Mouse (Mus musculus) spleen, postnatal 4 days (tissue): ENCODE results near the gene Atp5h.
"Not testable (repeated sequence)": the region's sequence is repeated elsewhere in the genome, so short reads cannot be mapped to it uniquely, and the experiment has no call there.

Source experiments
- DNase-seq, 2 experiments: peaks; one replicate each; pipeline ENCODE4 v3.0.0; 2022; ENCODE audit warnings: low spot score in 2 of 2

The Atp5h gene

GRCm38 (mm10) chr11:115400126-115400525 is 19.6 kb downstream of the Atp5h start:
- no peak for DNase-seq

DNA sequence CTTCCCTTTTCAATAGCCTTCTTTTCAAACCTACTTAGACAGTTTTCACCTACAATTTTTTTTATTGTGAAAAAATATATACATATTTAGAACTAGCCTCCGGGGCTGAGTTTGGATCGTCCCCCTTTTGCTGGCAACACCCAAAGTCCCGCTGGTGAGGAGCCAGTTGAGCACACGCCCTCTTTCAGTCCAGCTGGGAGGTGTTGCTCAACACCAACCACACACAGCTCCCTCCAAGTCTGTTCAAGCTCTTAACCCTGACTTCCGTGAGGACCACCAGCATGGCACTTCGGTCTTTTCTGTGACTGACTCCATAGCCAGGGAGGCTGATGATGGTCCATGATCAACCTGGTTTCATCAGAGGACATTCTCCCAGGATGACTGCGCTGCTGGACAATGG is 21.7 kb downstream of the Atp5h start:
- DNase-seq: no peak

GRCm38 (mm10) chr11:115393721-115394325 is 25.9 kb downstream of the Atp5h start:
- DNase-seq: no peak

- DNase-seq: no peak
These were observed 28.4 kb downstream of the Atp5h start for GRCm38 (mm10) chr11:115391358-115391757.

DNA sequence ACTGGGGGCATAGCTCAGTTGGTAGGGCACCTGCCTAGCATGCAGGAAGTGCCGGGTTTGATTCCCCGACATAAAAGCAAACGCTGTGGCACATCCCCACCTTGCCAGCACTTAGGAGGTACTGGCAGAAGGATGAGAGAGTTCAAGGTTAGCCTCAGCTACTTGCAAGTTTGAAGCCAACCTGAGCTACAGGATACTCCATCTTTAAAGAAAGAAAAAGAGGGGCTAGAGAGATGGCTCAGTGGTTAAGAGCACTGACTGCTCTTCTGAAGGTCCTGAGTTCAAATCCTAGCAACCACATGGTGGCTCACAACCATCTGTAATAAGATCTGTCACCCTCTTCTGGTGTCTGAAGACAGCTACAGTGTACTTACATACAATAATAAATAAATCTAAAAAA is 32.9 kb downstream of the Atp5h start:
- DNase-seq: not testable (repeated sequence)

DNA sequence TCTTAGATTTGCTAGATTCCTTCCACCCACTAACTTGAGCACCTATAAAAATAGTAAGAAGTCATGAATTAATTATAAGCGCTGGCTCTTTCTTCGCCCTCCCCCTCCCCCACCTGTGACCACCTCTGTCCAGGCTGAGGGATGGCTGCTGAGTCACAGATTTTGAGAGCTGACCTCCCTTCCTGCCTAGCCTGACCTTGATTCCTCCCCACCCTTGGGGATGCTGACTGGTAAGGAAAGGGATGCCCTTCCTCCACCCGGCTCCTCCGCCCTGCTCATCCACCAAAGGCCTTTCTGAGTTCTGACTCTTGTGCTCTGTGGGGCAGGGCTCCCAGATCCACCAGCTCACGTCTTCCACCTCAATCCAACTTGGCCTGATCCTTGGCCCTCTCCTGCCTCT is 35.2 kb downstream of the Atp5h start:
- no peak for DNase-seq

GRCm38 (mm10) chr11:115383701-115384474 is 35.9 kb downstream of the Atp5h start:
- no peak for DNase-seq

- DNase-seq: no peak
These were observed 36.9 kb downstream of the Atp5h start for GRCm38 (mm10) chr11:115382891-115383290.

GRCm38 (mm10) chr11:115381743-115382539 is 37.8 kb downstream of the Atp5h start, which contains the start of gene Cdr2l:
Gene Cdr2l, plus strand, starts transcription at chr11:115381916.
- peak in 1 of 2 experiments; percentile 44 for DNase-seq

GRCm38 (mm10) chr11:115381276-115381675 is 38.5 kb downstream of the Atp5h start:
- DNase-seq: no peak

- DNase-seq: no peak
These were observed 41.9 kb downstream of the Atp5h start for GRCm38 (mm10) chr11:115377854-115378253.

DNA sequence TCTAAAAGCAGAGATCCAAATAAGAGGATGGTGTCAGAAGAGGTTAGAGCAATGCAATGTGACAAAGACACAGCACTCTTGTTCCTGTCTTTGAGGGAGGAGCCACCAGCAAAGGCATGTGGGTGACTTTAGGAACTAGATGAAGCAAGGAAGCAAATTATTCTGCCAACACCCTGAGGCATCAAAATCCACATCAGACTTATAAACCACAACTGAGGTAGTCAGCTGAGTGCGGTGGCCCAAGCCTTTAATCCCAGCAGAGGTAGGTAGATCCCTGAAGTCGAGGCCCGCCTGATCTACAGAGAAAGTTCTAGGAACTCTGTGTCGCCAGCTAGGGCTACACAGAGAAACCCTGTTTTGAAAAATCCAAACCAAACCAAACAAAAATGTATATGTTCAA is 42.5 kb downstream of the Atp5h start:
- DNase-seq: no peak

- DNase-seq: no peak
These were observed 43.0 kb downstream of the Atp5h start for GRCm38 (mm10) chr11:115376722-115377121.

DNA sequence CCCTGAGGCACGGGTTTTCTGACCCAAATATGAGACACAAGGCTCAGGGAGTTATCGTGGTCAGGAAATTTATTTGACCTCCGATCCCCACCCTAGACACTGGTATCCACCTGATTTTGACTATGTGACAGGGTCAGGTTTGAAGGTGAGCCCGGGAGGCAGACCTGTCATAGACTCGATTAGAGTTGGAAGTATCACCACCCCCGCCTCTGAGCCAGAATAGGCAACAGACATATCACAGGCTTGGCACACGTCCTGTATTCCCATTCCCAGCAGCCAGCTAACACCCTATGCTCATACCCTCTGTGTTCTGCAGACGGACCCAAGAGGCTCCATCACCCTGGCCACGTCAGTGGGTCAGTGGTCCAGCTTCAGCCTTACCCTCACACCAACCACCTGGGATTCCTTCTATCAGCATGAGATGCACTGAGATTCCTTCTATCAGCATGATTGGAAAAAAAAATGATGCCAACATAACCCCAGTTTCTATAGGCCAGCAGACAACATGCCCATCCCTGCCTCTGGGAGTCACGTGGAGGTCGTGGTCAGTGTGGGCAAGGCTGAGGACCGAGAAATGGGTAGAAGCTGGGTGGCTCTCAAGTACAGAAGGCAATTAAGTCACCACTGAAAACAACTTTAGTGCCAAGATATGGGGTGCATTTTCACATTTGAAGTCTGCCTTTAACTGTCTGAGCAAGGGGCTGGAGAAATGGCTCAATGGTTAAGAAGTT is 44.9 kb downstream of the Atp5h start:
- no peak for DNase-seq

DNA sequence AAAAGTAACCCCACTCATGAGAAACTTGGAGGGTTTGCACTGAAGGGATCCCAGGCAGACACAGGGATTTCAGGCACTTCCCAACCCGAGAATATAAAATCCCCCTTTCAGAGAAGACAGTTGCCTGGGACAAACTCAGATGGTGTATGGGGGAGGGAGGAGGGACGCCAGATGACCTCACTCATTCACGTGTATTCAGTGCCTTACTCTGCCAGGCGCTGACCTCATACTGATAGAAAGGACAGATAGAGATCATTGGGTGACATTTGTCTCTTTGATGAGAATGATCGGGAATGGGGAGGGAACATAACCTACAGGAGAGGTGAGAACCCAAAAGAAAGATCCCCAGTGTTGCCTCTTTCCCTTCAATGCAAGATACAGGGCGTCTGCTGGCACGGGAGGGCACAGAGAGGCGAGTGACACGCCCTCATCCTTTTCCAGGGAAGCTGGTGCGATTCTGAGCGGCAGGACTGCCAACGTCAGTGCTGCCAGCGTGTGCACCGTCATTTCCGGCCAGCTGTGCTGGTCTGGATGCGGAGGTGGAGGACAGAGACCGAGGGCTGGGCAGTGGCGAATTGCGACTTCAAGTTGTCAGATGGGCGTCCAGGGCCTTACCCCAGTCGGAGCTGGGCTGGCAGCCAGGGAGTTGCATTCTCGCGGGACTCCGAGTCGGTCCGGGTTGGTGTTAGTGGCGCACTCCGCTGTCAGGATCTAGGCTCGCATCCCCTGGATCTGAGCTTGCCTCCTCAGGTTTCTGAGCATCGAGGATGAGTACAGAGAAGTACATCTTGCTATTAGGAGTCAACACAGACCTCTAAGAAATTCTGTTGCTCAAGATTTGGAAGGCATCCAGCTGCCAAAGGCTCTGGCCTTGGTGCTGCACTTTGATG is 45.7 kb downstream of the Atp5h start:
- no peak for DNase-seq

GRCm38 (mm10) chr11:115372737-115373136 is 47.0 kb downstream of the Atp5h start:
- no peak for DNase-seq

DNA sequence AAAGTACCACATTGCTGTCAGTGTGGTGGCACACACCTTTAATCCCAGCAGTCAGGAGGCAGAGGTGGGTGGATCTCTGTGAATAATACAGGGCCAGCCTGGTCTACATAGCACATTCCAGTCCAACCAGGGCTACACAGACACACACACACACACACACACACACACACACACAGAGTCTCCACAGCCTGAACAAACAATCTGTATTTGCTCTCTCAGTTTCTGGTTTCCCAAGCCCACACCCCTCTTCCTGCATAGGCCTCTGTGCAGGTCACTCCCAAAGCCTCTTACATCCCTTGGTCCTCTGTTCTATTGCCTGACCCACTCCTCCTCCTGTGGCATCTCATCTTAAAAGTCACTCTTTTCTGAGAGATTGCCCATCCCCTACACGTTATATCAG is 47.7 kb downstream of the Atp5h start:
- DNase-seq: no peak

- DNase-seq: no peak
These were observed 48.4 kb downstream of the Atp5h start for GRCm38 (mm10) chr11:115371354-115371753.

GRCm38 (mm10) chr11:115370368-115370767 is 49.4 kb downstream of the Atp5h start:
- no peak for DNase-seq

- DNase-seq: peak; percentile 69 to 84
These were observed 52.3 kb downstream of the Atp5h start, which contains the start of gene Hid1 for GRCm38 (mm10) chr11:115367395-115367944. Gene Hid1, minus strand, starts transcription at chr11:115367756.
